Mouse (Mus musculus): ENCODE results near the gene Ccl7. TPM values are rescaled to one million over a fixed set of nuclear protein-coding genes. Genes with fewer than 3 reads are reported as not detected.

Ccl7 gene
- total RNA-seq (2014; rRNA removed) (0.23 TPM in 1 of 2 replicates, not detected in the other), polyA plus RNA-seq (2015; fragmentation: Nextera tagmentation; extraction: Ambion mirVana) (1.2 and 3.0 TPM in 2 replicates)

DNA sequence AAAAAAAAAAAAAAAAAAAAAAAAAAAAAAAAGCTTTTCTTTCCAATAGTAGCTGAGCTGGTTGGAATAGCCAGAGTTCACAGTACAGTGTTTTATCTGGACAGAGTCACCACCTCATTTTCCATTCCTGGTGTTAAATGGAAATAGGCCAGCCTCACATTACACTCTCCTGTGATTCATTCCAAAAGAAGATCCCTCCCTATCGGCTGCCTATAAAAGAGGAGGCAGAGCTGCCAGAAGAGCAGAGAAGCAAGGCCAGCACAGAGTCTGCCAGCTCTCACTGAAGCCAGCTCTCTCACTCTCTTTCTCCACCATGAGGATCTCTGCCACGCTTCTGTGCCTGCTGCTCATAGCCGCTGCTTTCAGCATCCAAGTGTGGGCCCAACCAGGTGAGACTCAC is at the start of gene Ccl7:
Gene Ccl7 (plus strand): TSS at position 242 of the 400 bp plus-strand sequence.
- Histone ChIP-seq H3K4me1 (ENCODE audit: insufficient read depth) (no peaks in the 10 kb centered on the region), H3K36me3 (ENCODE audit: insufficient read depth) (no peaks in the 10 kb centered on the region), H3K9me3 (ENCODE audit: low read length) (no peaks in the 10 kb centered on the region), H3K4me2 (ENCODE audit: low read depth) (no peak within 1 kb of the TSS), H3K4me3 (ENCODE audit: low read depth, low read length) (no peak within 1 kb of the TSS), H3K27ac (ENCODE audit: low read depth, low read length) (no peak within 1 kb of the TSS), H3K9ac (no peak within 1 kb of the TSS), H3K27me3 (ENCODE audit: insufficient read depth, low read length) (no peaks in the 10 kb centered on the region)
- DNase-seq (peak; percentile 39), ATAC-seq (no peak)
- TF ChIP-seq CTCF (IDR thresholded peaks at IDR 0.05; ENCODE audit: low read depth), result no peak
- 48% methylated on average over 3 of the region's 3 CpGs for WGBS

DNA sequence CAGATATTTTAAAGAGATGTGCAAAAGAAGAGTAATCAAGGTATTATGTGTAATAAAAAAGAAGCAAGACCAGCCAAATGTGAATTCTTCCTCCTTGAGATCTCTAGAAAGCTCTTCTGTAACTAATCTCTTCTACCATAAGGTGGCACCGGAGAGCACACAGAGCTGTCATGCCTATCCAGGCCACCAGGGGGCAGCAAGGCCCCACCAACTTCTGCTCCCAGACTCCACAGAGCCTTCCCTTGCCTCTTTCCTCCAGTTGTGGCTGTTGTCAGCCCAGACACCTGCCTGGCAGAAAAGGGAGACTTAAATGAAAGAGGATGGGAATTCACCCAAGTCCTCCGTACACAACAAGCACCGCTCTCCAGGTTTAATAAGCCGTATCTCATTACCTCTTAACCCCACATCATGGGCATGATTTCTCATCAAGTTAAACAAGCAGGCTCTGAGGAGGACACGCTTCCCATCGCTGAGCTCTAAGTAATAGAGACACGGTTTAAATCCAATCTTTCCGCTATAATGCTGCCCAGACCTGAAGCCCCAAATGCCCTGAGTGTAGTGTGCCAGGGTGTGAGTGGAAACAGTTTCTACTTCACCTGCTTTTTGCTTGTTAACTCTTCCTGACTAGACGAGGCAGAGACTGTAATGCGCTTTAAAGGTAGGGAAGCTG is 49.2 kb upstream of the Ccl7 start:
- H3K9ac ChIP-seq, result no peak overlapping the region
- TF ChIP-seq CTCF (IDR thresholded peaks at IDR 0.05; ENCODE audit: low read depth), result peak; percentile 100
- ATAC-seq, result peak; percentile 59; the same call in 1 of the 2 replicates
- DNase-seq, result peak; percentile 93
- WGBS, result 62% methylated on average over 10 of the region's 10 CpGs
- H3K36me3 ChIP-seq (ENCODE audit: insufficient read depth), result no peaks in the 10 kb centered on the region
- no peak overlapping the region for H3K4me3 ChIP-seq (ENCODE audit: low read depth, low read length)
- no peaks in the 10 kb centered on the region for H3K4me1 ChIP-seq (ENCODE audit: insufficient read depth)
- H3K27me3 ChIP-seq (ENCODE audit: insufficient read depth, low read length), result no peaks in the 10 kb centered on the region
- no peak overlapping the region for H3K4me2 ChIP-seq (ENCODE audit: low read depth)
- no peak overlapping the region for H3K27ac ChIP-seq (ENCODE audit: low read depth, low read length)
- no peaks in the 10 kb centered on the region for H3K9me3 ChIP-seq (ENCODE audit: low read length)

- 89% methylated on average over 5 of the region's 5 CpGs for WGBS
- TF ChIP-seq CTCF (IDR thresholded peaks at IDR 0.05; ENCODE audit: low read depth), result no peak
Measured at GRCm38 (mm10) chr11:81997085-81997484, 48.4 kb upstream of the Ccl7 start.

DNA sequence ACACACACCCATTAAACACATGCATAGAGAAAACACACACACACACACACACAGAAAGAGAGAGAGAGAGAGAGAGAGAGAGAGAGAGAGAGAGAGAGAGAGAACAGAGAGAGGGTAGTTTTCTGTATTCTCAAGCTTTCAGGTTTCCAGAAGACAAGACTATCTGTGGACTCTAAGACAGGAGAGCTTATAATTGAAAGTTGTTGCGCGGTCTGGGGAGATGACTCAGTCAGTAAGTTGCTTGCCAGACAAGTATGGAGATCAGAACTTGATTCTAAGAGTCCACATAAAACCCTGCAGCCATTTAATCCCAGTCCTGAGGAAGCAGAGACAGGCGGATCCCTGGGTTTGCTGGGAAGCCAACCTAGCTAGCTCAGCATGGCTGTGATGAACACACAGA is 46.9 kb upstream of the Ccl7 start:
- no peak for TF ChIP-seq CTCF (IDR thresholded peaks at IDR 0.05; ENCODE audit: low read depth)

More at GRCm38 (mm10) chr11:81997085-81997484, 48.4 kb upstream of the Ccl7 start:
- ATAC-seq, result no peak
- no peaks in the 10 kb centered on the region for H3K4me1 ChIP-seq (ENCODE audit: insufficient read depth)
- no peak overlapping the region for H3K9ac ChIP-seq
- H3K9me3 ChIP-seq (ENCODE audit: low read length), result no peaks in the 10 kb centered on the region
- no peaks in the 10 kb centered on the region for H3K27me3 ChIP-seq (ENCODE audit: insufficient read depth, low read length)
- DNase-seq, result no peak
- H3K36me3 ChIP-seq (ENCODE audit: insufficient read depth), result no peaks in the 10 kb centered on the region
- H3K4me3 ChIP-seq (ENCODE audit: low read depth, low read length), result no peak overlapping the region
- no peak overlapping the region for H3K27ac ChIP-seq (ENCODE audit: low read depth, low read length)
- no peak overlapping the region for H3K4me2 ChIP-seq (ENCODE audit: low read depth)

GRCm38 (mm10) chr11:81999469-81999868 is 46.0 kb upstream of the Ccl7 start:
- no peak overlapping the region for H3K4me3 ChIP-seq (ENCODE audit: low read depth, low read length)
- 83% methylated on average over 4 of the region's 4 CpGs for WGBS
- H3K4me1 ChIP-seq (ENCODE audit: insufficient read depth), result no peaks in the 10 kb centered on the region
- no peak for ATAC-seq
- no peaks in the 10 kb centered on the region for H3K27me3 ChIP-seq (ENCODE audit: insufficient read depth, low read length)
- H3K4me2 ChIP-seq (ENCODE audit: low read depth), result no peak overlapping the region
- no peak for TF ChIP-seq CTCF (IDR thresholded peaks at IDR 0.05; ENCODE audit: low read depth)
- no peak overlapping the region for H3K9ac ChIP-seq
- H3K9me3 ChIP-seq (ENCODE audit: low read length), result no peaks in the 10 kb centered on the region
- DNase-seq, result no peak
- H3K27ac ChIP-seq (ENCODE audit: low read depth, low read length), result no peak overlapping the region
- no peaks in the 10 kb centered on the region for H3K36me3 ChIP-seq (ENCODE audit: insufficient read depth)

More for the DNA sequence above, 46.9 kb upstream of the Ccl7 start:
- Histone ChIP-seq H3K9ac (no peak overlapping the region), H3K36me3 (ENCODE audit: insufficient read depth) (no peaks in the 10 kb centered on the region), H3K27me3 (ENCODE audit: insufficient read depth, low read length) (no peaks in the 10 kb centered on the region), H3K9me3 (ENCODE audit: low read length) (no peaks in the 10 kb centered on the region), H3K27ac (ENCODE audit: low read depth, low read length) (no peak overlapping the region), H3K4me1 (ENCODE audit: insufficient read depth) (no peaks in the 10 kb centered on the region), H3K4me3 (ENCODE audit: low read depth, low read length) (no peak overlapping the region), H3K4me2 (ENCODE audit: low read depth) (no peak overlapping the region)
- 90% methylated on average over 3 of the region's 3 CpGs for WGBS
- ATAC-seq (no peak), DNase-seq (no peak)

- Histone ChIP-seq H3K4me2 (ENCODE audit: low read depth) (no peak overlapping the region), H3K27me3 (ENCODE audit: insufficient read depth, low read length) (no peaks in the 10 kb centered on the region), H3K36me3 (ENCODE audit: insufficient read depth) (no peaks in the 10 kb centered on the region), H3K4me1 (ENCODE audit: insufficient read depth) (no peaks in the 10 kb centered on the region), H3K9ac (no peak overlapping the region), H3K27ac (ENCODE audit: low read depth, low read length) (no peak overlapping the region), H3K4me3 (ENCODE audit: low read depth, low read length) (no peak overlapping the region), H3K9me3 (ENCODE audit: low read length) (no peaks in the 10 kb centered on the region)
- 54% methylated on average over 5 of the region's 5 CpGs for WGBS
- TF ChIP-seq CTCF (IDR thresholded peaks at IDR 0.05; ENCODE audit: low read depth), result no peak
- ATAC-seq (no peak), DNase-seq (no peak)
Measured at GRCm38 (mm10) chr11:82000581-82000980, 44.9 kb upstream of the Ccl7 start.

DNA sequence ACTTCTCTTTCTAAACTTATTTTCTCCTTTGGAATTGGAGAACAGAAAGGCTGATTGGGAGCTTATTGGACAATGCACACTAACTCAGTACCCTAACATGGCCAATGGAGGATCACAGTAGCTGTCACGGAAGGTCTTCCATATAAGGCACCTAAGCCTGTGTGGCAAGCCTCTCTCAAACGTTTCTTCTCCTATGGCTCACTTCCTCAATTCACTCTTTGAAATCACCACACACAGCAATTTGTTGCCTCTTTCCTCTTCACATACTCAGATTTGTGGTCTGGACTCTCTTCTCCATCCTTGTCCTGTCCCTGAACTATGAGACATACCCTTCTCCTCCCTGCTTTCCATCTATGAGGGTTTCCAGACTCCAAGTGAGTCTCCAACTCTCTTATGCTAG is 40.7 kb upstream of the Ccl7 start:
- no peak overlapping the region for H3K27ac ChIP-seq (ENCODE audit: low read depth, low read length)
- WGBS, result 76% methylated on average over 2 of the region's 2 CpGs
- no peak overlapping the region for H3K9ac ChIP-seq
- no peaks in the 10 kb centered on the region for H3K9me3 ChIP-seq (ENCODE audit: low read length)
- H3K4me3 ChIP-seq (ENCODE audit: low read depth, low read length), result no peak overlapping the region
- ATAC-seq (no peak), DNase-seq (no peak)
- H3K27me3 ChIP-seq (ENCODE audit: insufficient read depth, low read length), result no peaks in the 10 kb centered on the region
- TF ChIP-seq CTCF (IDR thresholded peaks at IDR 0.05; ENCODE audit: low read depth), result no peak
- H3K36me3 ChIP-seq (ENCODE audit: insufficient read depth), result no peaks in the 10 kb centered on the region
- no peaks in the 10 kb centered on the region for H3K4me1 ChIP-seq (ENCODE audit: insufficient read depth)
- no peak overlapping the region for H3K4me2 ChIP-seq (ENCODE audit: low read depth)
